Mouse (Mus musculus): ENCODE data around the gene Agbl1.
"Not testable (repeated sequence)": the region's sequence is repeated elsewhere in the genome, so short reads cannot be mapped to it uniquely, and the experiment has no call there.

Gene Agbl1

GRCm38 (mm10) chr7:76562506-76562905 lies 332.8 kb downstream of the Agbl1 start:
- DNase-seq (ENCODE audit: low spot score in 2 of 2) = no peak

DNA sequence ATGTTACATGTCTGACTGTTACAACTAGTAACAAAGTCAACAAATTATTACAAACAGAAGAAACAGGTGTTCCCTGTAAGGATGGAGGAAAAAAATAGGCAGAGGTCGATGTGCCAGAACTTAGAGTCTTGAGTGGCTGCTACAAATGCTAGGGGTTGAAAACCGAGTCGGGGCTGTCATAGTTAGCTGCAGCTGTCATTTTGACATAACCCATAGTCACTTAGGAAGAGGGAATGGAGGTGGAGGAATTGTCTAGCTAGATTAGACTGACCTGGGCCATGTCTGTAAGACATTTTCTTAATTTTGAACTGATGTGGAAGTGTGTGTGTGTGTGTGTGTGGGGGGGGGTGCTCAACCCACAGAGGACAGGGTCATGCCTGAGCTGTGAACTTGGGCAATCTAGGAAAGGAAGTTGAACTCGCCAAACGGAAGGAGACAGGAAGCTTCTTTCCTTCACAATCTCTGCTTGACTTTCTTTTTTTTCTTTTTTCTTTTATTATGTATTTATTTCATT lies 364.9 kb downstream of the Agbl1 start:
- no peak for DNase-seq (ENCODE audit: low spot score in 2 of 2)

DNA sequence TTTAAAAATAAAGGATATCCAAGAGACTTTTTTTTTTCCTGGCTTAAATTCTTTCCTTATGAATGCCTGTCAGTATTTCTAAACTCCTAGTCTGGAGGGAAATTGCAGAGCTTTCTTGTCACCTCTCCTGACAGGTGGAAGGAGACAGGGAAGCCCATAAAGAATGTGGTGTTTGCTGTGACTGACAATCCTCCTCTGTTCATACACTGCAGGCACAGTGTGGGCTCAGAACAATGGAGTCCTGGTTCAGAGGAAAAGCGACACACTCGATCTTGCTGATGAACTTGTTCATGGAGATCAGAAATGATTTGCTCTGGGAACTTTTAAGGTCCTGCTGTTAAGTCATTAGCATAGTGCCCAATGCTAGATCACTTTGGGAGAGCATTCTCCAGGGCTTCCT lies 368.1 kb downstream of the Agbl1 start:
- no peak for DNase-seq (ENCODE audit: low spot score in 2 of 2)

DNA sequence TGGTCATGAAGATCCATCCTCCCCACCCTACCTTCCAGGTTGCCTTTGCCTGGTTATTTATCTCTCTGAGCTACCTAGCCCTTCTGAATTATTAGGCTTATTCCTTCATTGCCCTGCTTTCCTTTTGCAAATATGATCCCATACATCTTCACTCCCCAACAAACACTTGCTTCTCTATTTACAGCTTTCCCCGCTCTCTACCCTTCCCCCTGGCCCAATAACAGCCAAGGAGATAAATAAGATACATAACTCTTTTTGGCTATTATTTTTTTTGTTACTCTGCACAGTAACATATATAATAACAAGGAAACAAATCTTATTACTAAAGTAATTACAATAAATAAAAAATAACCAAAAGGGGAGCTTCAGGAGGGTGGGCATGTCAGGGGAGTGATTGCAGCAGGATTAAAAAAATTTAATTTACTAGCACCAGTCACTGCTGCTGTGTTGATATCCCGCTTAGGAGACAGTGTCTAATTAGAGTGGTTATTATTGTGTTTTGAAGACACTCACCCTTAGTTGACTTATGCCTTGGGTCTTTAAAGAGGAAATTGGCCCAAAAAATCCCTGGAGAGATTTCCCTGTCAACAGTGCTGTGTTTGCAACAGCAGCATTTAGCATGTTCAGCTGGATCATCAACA lies 370.5 kb downstream of the Agbl1 start:
- DNase-seq (ENCODE audit: low spot score in 2 of 2) = no peak

GRCm38 (mm10) chr7:76629528-76629927 lies 399.8 kb downstream of the Agbl1 start:
- no peak for DNase-seq (ENCODE audit: low spot score in 2 of 2)

- no peak for DNase-seq (ENCODE audit: low spot score in 2 of 2)
These were observed 421.3 kb downstream of the Agbl1 start for GRCm38 (mm10) chr7:76650984-76651383.

DNA sequence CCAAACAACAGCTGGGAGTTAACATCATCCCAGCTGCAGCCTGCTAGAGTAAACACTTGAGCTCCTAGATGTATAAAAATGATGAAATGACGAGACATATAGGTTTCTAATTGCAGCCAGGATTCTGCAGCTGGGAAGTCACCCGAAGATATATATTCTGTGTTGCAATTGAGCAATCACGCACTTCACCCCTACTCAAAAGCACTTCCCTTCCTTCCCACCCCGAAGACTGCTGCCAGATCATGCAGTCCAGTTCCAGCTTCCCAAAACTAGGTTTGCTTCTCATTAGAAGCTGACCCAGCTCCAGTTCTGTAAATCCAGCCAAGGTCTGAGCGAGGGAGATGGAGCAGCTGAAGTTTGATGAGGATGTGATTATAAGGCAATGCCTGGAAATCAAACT lies 431.4 kb downstream of the Agbl1 start:
- no peak for DNase-seq (ENCODE audit: low spot score in 2 of 2)

- no peak for DNase-seq (ENCODE audit: low spot score in 2 of 2)
These were observed 445.2 kb downstream of the Agbl1 start for GRCm38 (mm10) chr7:76674856-76675255.

- no peak for DNase-seq (ENCODE audit: low spot score in 2 of 2)
These were observed 471.5 kb downstream of the Agbl1 start for GRCm38 (mm10) chr7:76701224-76701623.

DNA sequence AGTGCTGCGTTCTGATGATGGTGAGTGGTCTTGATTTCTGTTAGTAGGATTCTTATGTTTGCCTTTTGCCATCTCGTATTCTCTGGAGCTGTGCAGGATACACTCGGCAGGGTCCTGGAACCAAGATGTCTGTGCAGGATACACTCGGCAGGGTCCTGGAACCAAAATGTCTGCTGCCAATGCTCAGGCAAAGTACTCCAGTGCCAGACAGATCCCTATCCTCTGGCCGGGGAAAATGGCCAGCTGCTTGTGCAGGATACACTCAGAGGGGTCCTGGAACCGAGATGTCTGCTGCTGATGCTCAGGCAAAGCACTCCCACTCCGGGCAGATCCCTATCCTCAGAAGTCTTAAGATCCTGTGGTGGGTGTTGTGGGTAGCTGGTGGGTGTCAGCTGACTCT lies 502.5 kb downstream of the Agbl1 start:
- not testable (repeated sequence) for DNase-seq (ENCODE audit: low spot score in 2 of 2)

GRCm38 (mm10) chr7:76777237-76777855 lies 547.7 kb downstream of the Agbl1 start:
- DNase-seq (ENCODE audit: low spot score in 2 of 2) = no peak

GRCm38 (mm10) chr7:76780446-76780845 lies 550.8 kb downstream of the Agbl1 start:
- DNase-seq (ENCODE audit: low spot score in 2 of 2) = no peak

DNA sequence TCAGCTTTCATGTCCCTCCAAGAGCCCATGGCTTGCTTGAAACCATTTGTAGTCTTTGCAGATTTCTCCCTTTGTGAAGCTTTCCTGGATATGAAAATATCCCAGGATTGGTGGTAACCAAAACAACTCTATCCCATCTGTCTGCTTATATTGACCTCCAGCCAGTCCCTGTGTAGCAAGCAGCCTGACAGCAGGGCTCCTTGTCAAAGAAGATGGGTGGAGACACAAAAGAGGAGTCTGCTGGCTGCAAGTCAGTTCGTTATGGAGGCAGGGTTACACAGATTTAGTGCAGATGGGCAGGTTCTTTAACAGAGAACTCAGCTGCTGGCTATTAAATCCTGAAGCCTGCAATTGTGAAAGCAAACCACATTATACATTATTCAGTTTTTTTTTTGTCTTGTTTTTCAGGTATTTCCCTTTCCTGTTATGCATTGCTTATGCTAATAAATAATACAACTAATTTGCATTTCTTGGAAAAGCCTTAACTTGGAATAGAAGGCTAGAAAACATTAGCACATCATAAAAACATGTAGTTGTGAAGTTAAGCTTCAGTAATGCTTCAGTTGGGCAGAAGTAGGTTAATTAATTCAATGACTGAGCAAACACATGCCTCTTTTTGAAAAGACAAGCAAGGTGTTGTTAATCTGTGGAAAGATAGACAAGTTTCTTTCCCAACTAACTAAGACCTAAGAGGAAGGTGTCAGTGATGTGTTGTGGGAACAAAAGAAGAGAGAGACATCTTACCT lies 559.0 kb downstream of the Agbl1 start:
- no peak for DNase-seq (ENCODE audit: low spot score in 2 of 2)

DNA sequence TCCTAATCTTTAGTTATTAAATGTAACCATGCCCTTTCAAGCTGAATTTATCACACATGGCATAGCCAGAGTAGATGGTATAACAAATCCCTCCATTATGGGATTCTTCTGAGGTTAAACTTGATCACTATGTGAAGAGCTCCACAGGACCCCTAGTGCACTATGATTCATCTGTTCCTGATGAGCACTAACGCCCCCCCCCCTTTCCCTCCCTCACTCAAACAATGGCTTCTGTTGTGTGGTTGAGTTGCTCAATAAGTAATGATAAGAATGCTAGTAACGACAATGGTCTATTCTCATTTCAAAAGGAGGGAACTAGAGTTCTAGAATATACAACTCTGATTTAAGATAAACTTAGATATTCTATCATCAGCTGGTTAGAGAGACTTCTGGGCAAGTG lies 560.4 kb downstream of the Agbl1 start:
- DNase-seq (ENCODE audit: low spot score in 2 of 2) = no peak

DNA sequence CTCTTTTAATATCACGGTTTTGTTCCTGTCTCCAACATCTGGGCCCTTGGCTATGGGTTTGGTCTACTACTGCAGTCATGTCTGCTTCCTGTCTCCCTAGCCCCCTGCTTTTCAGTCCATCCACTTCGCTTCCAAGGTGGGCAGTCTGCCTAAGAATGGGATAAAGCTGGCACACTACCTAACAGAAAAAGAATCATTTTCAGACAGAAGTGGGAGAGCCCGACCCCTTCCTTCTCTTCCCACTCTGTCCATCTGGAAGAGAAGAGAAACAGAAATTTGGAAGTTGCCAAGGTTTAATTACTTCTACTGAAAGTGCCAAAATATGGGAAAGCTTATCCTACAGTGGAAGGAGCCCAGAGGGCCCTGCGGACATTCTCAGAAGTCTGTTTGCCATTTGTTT lies 561.6 kb downstream of the Agbl1 start:
- no peak for DNase-seq (ENCODE audit: low spot score in 2 of 2)

DNA sequence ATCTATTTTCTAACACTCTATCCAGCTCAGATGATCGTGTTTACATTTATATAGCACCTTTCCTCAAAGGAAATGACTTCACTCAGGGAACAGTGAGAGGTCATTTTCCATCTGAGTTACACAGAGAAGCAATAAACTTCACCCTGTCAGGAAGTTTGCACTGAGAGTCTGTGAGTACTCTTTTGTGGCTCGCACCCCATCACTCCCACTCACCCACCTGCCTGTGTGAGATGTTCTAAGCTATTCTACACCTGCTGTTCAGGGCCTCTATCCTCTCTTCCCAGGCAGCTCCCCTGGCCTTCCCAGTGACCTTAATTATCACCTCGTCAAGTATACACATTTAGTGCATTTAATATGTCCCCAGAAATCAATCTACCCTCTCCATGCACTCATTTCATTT lies 580.3 kb downstream of the Agbl1 start:
- no peak for DNase-seq (ENCODE audit: low spot score in 2 of 2)

DNA sequence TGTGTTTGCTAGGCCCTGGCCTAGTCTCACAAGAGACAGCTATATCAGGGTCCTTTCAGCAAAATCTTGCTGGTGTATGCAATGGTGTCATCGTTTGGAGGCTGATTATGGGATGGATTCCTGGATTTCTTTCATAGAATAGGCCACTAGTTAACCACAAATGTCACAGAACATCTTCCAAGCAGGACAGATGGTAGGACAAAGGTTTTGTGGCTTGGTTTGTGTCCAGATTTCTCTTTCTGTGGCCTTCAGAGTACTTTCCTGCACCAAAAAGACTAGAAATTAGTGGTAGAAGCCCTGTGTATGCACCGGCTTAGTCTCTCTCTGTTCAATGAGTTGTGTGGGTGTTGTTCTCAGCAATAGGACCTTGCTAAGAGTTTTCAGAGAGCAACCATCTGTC lies 590.9 kb downstream of the Agbl1 start:
- DNase-seq (ENCODE audit: low spot score in 2 of 2) = no peak

- DNase-seq (ENCODE audit: low spot score in 2 of 2) = no peak
These were observed 612.5 kb downstream of the Agbl1 start for GRCm38 (mm10) chr7:76842146-76842545.

GRCm38 (mm10) chr7:76889416-76890209 lies 659.9 kb downstream of the Agbl1 start:
- no peak for DNase-seq (ENCODE audit: low spot score in 2 of 2)

DNA sequence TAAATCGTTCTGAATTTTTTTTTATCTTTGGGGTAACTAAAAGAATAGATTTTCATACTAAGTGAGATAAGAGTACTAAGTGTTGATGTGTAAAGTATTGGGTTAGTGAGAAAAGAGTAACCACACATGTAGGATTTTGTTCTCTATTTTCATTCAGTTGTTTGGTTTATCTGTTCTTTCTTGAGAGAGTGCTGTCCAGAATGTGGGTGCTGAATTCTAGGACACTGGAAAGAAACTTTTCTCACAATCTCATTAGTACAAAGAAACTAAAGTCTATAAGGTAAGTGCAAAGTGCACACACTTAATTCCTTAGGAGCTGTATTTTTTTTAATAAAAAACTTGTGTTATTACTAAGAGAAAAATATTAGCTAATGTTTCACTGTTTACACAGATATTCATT lies 674.4 kb downstream of the Agbl1 start:
- no peak for DNase-seq (ENCODE audit: low spot score in 2 of 2)

GRCm38 (mm10) chr7:76911672-76912071 lies 682.0 kb downstream of the Agbl1 start:
- DNase-seq (ENCODE audit: low spot score in 2 of 2) = no peak

DNA sequence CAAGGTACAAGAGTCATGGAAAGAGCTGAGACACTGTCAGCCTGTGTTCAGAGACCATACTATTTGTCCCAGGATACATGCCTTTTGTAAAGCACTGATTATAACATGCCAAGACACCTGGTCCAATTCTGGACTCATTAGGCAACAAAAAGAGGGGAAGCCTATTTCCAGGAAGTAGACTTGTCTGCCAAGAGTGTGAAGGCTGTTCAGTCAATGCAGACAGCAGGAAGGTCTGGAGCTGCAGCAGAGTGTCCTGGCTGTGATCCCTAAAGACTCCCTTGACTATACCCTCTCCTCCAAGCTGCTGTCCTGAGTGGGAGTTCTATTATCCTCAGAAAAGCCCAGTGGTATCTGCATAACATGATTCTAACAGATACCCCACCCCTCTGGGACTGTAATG lies 689.2 kb downstream of the Agbl1 start:
- DNase-seq (ENCODE audit: low spot score in 2 of 2) = no peak
